Mouse (Mus musculus) MEL (cell line): ENCODE results near the gene Tex26.
A peak's percentile ranks its signal among the peaks of the same experiment; 100 is the strongest.

ENCODE experiments used
- CTCF ChIP-seq, 3 experiments: IDR thresholded peaks in 2 of 3; conservative IDR thresholded peaks in 1 of 3; 2 replicates each; pipeline ENCODE4 v1.5.1; 2011 to 2012; ENCODE audit warnings: low read length in 3 of 3, low read depth in 2 of 3, mild to moderate bottlenecking in 2 of 3, improper control_type of control experiment in 1 of 3, inconsistent platforms in 1 of 3, mixed read lengths in 1 of 3, moderate library complexity in 1 of 3; ENCODE audit not compliant: control insufficient read depth in 1 of 3, insufficient read depth in 1 of 3, poor library complexity in 1 of 3, severe bottlenecking in 1 of 3
- NELFE ChIP-seq: IDR thresholded peaks from 2 replicates; pipeline ENCODE4 v1.6.1; 2011; ENCODE audit warnings: low read depth, low read length, improper control_type of control experiment
- UBTF ChIP-seq: IDR thresholded peaks from 2 replicates; pipeline ENCODE4 v1.6.1; 2012; ENCODE audit warnings: low read depth, mild to moderate bottlenecking, inconsistent platforms, low read length, improper control_type of control experiment, moderate library complexity, borderline replicate concordance; ENCODE audit not compliant: insufficient read depth

DNA sequence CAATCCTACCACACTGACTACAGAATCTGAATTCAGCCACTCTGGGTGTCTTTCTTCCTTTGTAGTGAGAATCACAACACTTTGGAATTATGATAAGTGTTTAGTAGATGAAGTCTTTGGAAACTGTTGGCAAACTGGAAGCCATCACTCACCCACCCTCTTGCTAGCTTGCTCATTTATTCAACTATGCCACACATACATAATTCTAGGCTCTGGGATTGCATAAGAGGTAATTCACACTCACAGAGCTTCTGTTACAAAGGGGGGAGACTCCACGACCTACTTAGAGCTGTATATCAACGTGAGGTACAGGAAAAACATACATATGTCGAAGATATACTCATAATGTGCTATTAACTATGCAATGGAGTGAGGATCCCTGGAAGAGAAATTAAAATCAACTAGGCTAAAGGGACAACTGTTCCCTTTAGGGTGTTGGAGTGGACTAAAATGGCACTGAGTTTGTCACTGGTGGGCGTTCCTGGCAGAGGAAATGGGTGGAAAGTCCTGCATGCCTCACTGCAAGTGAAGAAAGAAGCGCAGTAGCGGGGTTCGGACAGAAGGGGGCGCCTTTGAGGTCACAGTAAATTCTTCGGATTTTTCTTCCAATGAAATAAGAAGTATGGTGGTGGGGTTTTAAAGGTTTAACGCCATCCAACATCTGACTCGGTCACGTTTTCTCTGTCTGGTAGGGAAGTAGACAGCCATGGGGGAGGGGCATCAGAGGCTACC lies 44.0 kb downstream of the Tex26 start:
- TF ChIP-seq NELFE (no peak), CTCF (IDR thresholded peaks at IDR 0.05 in 2 of 3, conservative IDR thresholded peaks at IDR 0.05 in 1 of 3; ENCODE audit: control insufficient read depth in 1 of 3, insufficient read depth in 1 of 3, low read depth in 2 of 3, low read length in 3 of 3, poor library complexity in 1 of 3, severe bottlenecking in 1 of 3) (peak; percentile 61 to 74 (median 66)), UBTF (no peak)
